Mouse (Mus musculus) liver, embryonic 11.5 days (tissue): ENCODE results near the gene Lhx9. TPM values are rescaled to one million over a fixed set of nuclear protein-coding genes. Genes with fewer than 3 reads are reported as not detected.

Experiments used
- ATAC-seq: fragments of 200-750 bp; cut with Nextera tagmentation; replicated peaks from 2 replicates; pipeline ENCODE4 v1.8.0; 2017; ENCODE audit warnings: moderate number of reproducible peaks, mild to moderate bottlenecking, moderate TSS enrichment, moderate library complexity; ENCODE audit not compliant: low FRiP score
- DNase-seq: peaks from one replicate; pipeline ENCODE4 v3.0.0-alpha.2; 2017; ENCODE audit warnings: low spot score
- H3K27ac ChIP-seq: fragments of 300-500 bp; sonication (generic); 2 replicates; pipeline ENCODE4 v1.5.1; 2014; ENCODE audit warnings: mild to moderate bottlenecking, low read depth, low read length, control low read depth
- H3K27me3 ChIP-seq: fragments of 300-500 bp; sonication (generic); replicated peaks from 2 replicates; pipeline ENCODE4 v1.6.1; 2014; ENCODE audit warnings: low read length, mixed read lengths; ENCODE audit not compliant: control insufficient read depth, insufficient read depth
- H3K36me3 ChIP-seq: fragments of 300-500 bp; sonication (generic); 2 replicates; pipeline ENCODE4 v1.6.1; 2014; ENCODE audit warnings: mild to moderate bottlenecking, low read length, moderate library complexity, mixed read lengths; ENCODE audit not compliant: control insufficient read depth, insufficient read depth
- H3K4me1 ChIP-seq: fragments of 300-500 bp; sonication (generic); replicated peaks from 2 replicates; pipeline ENCODE4 v1.6.1; 2014; ENCODE audit warnings: low read length, mixed read lengths; ENCODE audit not compliant: control insufficient read depth, insufficient read depth
- H3K4me2 ChIP-seq: fragments of 300-500 bp; sonication (generic); 2 replicates; pipeline ENCODE4 v1.6.1; 2014; ENCODE audit warnings: mild to moderate bottlenecking, control low read depth, moderate library complexity
- H3K4me3 ChIP-seq: fragments of 300-500 bp; sonication (generic); 2 replicates; pipeline ENCODE4 v1.5.1; 2014; ENCODE audit warnings: low read depth, low read length, control low read depth
- H3K9ac ChIP-seq: fragments of 300-500 bp; sonication (generic); 2 replicates; pipeline ENCODE4 v1.6.1; 2014; ENCODE audit warnings: low read depth, low read length, control low read depth
- H3K9me3 ChIP-seq: fragments of 300-500 bp; sonication (generic); 2 replicates; pipeline ENCODE4 v1.6.1; 2016; ENCODE audit warnings: low read length, inconsistent platforms, mixed read lengths; ENCODE audit not compliant: control insufficient read depth
- WGBS: fragments of 180-500 bp; shearing (Covaris S2); extraction: QIAGEN DNeasy Blood & Tissue Kit; methylation state at CpG from one replicate; pipeline ENCODE4 v1.1.7; 2014; 5-methylcytosine and 5-hydroxymethylcytosine counted together
- polyA plus RNA-seq: library from polyadenylated mRNA; unstranded; fragments of >200 nt; fragmentation: Nextera tagmentation; extraction: Ambion mirVana; gene quantifications from 2 replicates; pipeline ENCODE4 v1.2.1, GENCODE M21; 2014

Gene Lhx9
- polyA plus RNA-seq, 1 experiment from 2014 or later = 3.8 TPM

GRCm38 (mm10) chr1:138826841-138827240 is 21.5 kb downstream of the Lhx9 start:
- whole genome bisulfite sequencing = 69% methylated on average over 6 of the region's 6 CpGs
- DNase-seq = no peak

DNA sequence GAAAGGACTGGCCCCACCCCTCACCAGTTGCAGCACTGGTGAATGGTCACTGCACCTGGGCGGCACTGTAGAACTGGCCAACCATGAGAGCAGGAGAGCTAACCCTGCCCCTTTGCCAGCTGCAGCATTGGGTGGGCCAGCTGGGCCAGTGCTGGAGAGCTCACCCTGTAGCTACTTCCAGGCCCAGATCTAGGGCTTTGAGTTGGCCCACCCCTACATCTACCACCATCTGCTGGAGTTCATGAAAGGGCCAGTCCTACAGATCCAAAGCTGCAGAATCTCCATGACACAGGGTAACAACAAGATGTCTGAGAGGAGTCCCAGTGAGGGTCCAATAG is 25.4 kb downstream of the Lhx9 start:
- Histone ChIP-seq H3K4me2 (no peak overlapping the region), H3K9ac (no peak overlapping the region), H3K27ac (no peak overlapping the region), H3K27me3 (no peaks in the 10 kb centered on the region), H3K9me3 (no peaks in the 10 kb centered on the region), H3K4me1 (no peaks in the 10 kb centered on the region), H3K36me3 (no peaks in the 10 kb centered on the region), H3K4me3 (no peak overlapping the region)
- ATAC-seq (no peak), DNase-seq (no peak)
- 85% methylated on average over 1 of the region's 1 CpGs for WGBS

More at GRCm38 (mm10) chr1:138826841-138827240, 21.5 kb downstream of the Lhx9 start:
- Histone ChIP-seq H3K36me3 (no peaks in the 10 kb centered on the region), H3K9me3 (no peaks in the 10 kb centered on the region), H3K4me3 (no peak overlapping the region), H3K27ac (no peak overlapping the region), H3K4me2 (no peak overlapping the region), H3K27me3 (0 out of 2 replicates have a peak, but pooled peaks cover under 1% of the 10 kb centered on the region), H3K4me1 (no peaks in the 10 kb centered on the region), H3K9ac (no peak overlapping the region)
- no peak for ATAC-seq

GRCm38 (mm10) chr1:138822255-138822984 is 26.0 kb downstream of the Lhx9 start:
- Histone ChIP-seq H3K4me2 (no peak overlapping the region), H3K4me3 (no peak overlapping the region), H3K4me1 (no peaks in the 10 kb centered on the region), H3K36me3 (no peaks in the 10 kb centered on the region), H3K27me3 (no peaks in the 10 kb centered on the region), H3K9me3 (no peaks in the 10 kb centered on the region), H3K9ac (no peak overlapping the region), H3K27ac (no peak overlapping the region)
- no peak for DNase-seq
- ATAC-seq = peak; percentile 57
- 76% methylated on average over 7 of the region's 7 CpGs for WGBS

- no peak overlapping the region for H3K4me2 ChIP-seq
- 58% methylated on average over 3 of the region's 3 CpGs for WGBS
- ATAC-seq (no peak), DNase-seq (no peak)
- no peak overlapping the region for H3K9ac ChIP-seq
- H3K4me1 ChIP-seq = no peaks in the 10 kb centered on the region
- no peaks in the 10 kb centered on the region for H3K36me3 ChIP-seq
- H3K9me3 ChIP-seq = no peaks in the 10 kb centered on the region
- no peak overlapping the region for H3K27ac ChIP-seq
- H3K4me3 ChIP-seq = no peak overlapping the region
- H3K27me3 ChIP-seq = no peaks in the 10 kb centered on the region
Measured at GRCm38 (mm10) chr1:138801732-138802131, 46.6 kb downstream of the Lhx9 start.

- H3K27ac ChIP-seq = no peak overlapping the region
- ATAC-seq (no peak), DNase-seq (no peak)
- no peak overlapping the region for H3K4me3 ChIP-seq
- 60% methylated on average over 3 of the region's 3 CpGs for WGBS
- H3K27me3 ChIP-seq = no peaks in the 10 kb centered on the region
- no peaks in the 10 kb centered on the region for H3K36me3 ChIP-seq
- no peak overlapping the region for H3K9ac ChIP-seq
- no peak overlapping the region for H3K4me2 ChIP-seq
- H3K4me1 ChIP-seq = no peaks in the 10 kb centered on the region
- no peaks in the 10 kb centered on the region for H3K9me3 ChIP-seq
Measured at GRCm38 (mm10) chr1:138801296-138801695, 47.1 kb downstream of the Lhx9 start.

- H3K9me3 ChIP-seq = no peaks in the 10 kb centered on the region
- no peak overlapping the region for H3K4me2 ChIP-seq
- H3K27me3 ChIP-seq = no peaks in the 10 kb centered on the region
- no peak for DNase-seq
- H3K27ac ChIP-seq = no peak overlapping the region
- no peak overlapping the region for H3K4me3 ChIP-seq
- no peak for ATAC-seq
- no peaks in the 10 kb centered on the region for H3K4me1 ChIP-seq
- no peak overlapping the region for H3K9ac ChIP-seq
- H3K36me3 ChIP-seq = no peaks in the 10 kb centered on the region
Measured at GRCm38 (mm10) chr1:138799692-138800314, 48.6 kb downstream of the Lhx9 start.

DNA sequence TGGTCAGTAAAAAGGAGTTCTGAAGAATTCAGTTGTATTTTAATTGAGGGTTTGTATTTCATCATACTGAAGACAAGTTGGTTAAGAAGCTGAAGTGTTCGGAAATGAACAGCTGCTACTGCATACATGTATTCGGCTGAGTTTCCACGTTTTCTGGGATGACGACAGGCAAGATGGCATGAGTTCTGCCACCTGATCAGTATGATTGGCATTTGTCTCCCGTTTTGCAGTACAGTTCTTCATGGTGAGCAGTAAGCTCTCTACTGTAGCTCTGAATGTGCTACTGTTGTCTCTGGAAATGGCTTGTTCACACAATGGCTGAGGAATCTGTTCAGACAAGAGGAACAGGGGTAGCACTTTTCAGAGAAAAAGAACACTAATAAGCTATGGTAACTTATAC is 50.3 kb downstream of the Lhx9 start:
- H3K4me2 ChIP-seq = no peak overlapping the region
- H3K4me3 ChIP-seq = no peak overlapping the region
- H3K9me3 ChIP-seq = no peaks in the 10 kb centered on the region
- H3K36me3 ChIP-seq = no peaks in the 10 kb centered on the region
- no peaks in the 10 kb centered on the region for H3K27me3 ChIP-seq
- no peaks in the 10 kb centered on the region for H3K4me1 ChIP-seq
- no peak for ATAC-seq
- 82% methylated on average over 5 of the region's 5 CpGs for WGBS
- H3K9ac ChIP-seq = no peak overlapping the region
- no peak for DNase-seq
- H3K27ac ChIP-seq = no peak overlapping the region

GRCm38 (mm10) chr1:138785856-138786255 is 62.5 kb downstream of the Lhx9 start:
- no peak for DNase-seq
- 71% methylated on average over 10 of the region's 10 CpGs for WGBS

GRCm38 (mm10) chr1:138784019-138784418 is 64.4 kb downstream of the Lhx9 start:
- Histone ChIP-seq H3K4me3 (no peak overlapping the region), H3K4me1 (no peaks in the 10 kb centered on the region), H3K36me3 (no peaks in the 10 kb centered on the region), H3K4me2 (no peak overlapping the region), H3K27me3 (no peaks in the 10 kb centered on the region), H3K9me3 (no peaks in the 10 kb centered on the region), H3K9ac (no peak overlapping the region), H3K27ac (no peak overlapping the region)
- ATAC-seq = no peak
- DNase-seq = no peak
- WGBS = 66% methylated on average over 5 of the region's 5 CpGs

More at GRCm38 (mm10) chr1:138785856-138786255, 62.5 kb downstream of the Lhx9 start:
- Histone ChIP-seq H3K36me3 (no peaks in the 10 kb centered on the region), H3K4me2 (no peak overlapping the region), H3K4me1 (no peaks in the 10 kb centered on the region), H3K4me3 (no peak overlapping the region), H3K27ac (no peak overlapping the region), H3K27me3 (no peaks in the 10 kb centered on the region), H3K9me3 (no peaks in the 10 kb centered on the region), H3K9ac (no peak overlapping the region)
- no peak for ATAC-seq
